Mouse (Mus musculus) urinary bladder, postnatal 25 days (tissue): ENCODE measurements around the gene Mkln1.
A peak's percentile ranks its signal among the peaks of the same experiment; 100 is the strongest.
"Not testable (repeated sequence)": the region's sequence is repeated elsewhere in the genome, so short reads cannot be mapped to it uniquely, and the experiment has no call there.

ENCODE experiments used
- DNase-seq: peaks from one replicate; pipeline ENCODE4 v3.0.0; 2022; ENCODE audit warnings: low spot score

Gene Mkln1

GRCm38 (mm10) chr6:31550876-31551532, 152.5 kb downstream of the Mkln1 start:
- no peak for DNase-seq

GRCm38 (mm10) chr6:31556460-31557100, 158.0 kb downstream of the Mkln1 start:
- DNase-seq: no peak

- no peak for DNase-seq
Observed at GRCm38 (mm10) chr6:31560138-31560959, 161.8 kb downstream of the Mkln1 start.

DNA sequence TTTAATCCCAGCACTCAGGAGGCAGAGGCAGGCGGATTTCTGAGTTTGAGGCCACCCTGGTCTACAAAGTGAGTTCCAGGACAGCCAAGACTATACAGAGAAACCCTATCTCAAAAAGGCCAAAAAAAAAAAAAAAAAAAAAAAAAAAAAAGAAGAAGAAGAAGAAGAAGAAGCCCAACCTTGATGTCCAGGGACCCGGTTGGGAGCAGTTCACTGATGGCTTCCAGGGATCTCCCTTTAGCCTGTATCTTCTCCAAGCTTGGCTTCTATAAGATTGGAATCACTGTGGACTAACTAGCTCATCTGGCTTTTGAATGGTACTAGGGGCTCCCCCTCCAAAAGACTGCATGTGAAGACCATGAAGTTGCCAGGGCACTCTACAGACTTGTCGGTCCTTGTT, 163.4 kb downstream of the Mkln1 start:
- DNase-seq: not testable (repeated sequence)

DNA sequence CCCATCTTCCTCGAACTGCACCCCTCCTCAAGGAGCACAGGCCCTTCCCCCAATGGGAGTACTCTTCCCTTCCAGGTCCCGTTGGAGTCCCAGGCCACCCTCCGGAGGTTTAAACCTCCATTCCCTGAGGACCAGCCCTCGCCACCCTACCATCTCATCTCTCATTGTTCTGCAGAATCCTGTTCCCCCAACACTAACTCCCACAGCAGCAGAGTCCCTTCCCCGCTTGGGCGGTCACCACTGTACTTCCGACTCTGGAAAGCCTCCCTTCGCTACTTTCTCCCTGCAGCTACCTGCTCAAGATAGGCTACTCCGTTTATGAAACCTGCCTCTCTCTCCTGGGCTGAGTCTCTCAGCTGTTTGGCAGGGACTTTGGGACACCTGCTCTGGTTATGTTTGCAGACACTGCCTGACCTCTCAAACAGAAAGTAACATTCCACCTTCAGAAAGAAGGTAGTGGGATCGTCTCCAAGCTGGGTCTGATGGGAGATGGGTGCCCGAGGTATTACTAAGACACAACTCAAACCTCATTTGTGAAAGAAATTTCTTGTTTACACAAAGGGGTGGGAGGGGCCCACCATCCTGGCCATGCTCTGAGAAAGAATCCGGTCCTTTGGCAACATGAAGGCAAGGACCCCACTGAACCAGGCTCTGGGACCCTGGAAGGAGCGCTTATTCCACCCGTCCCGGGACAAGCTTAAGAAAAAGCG, 164.0 kb downstream of the Mkln1 start:
- DNase-seq: no peak

DNA sequence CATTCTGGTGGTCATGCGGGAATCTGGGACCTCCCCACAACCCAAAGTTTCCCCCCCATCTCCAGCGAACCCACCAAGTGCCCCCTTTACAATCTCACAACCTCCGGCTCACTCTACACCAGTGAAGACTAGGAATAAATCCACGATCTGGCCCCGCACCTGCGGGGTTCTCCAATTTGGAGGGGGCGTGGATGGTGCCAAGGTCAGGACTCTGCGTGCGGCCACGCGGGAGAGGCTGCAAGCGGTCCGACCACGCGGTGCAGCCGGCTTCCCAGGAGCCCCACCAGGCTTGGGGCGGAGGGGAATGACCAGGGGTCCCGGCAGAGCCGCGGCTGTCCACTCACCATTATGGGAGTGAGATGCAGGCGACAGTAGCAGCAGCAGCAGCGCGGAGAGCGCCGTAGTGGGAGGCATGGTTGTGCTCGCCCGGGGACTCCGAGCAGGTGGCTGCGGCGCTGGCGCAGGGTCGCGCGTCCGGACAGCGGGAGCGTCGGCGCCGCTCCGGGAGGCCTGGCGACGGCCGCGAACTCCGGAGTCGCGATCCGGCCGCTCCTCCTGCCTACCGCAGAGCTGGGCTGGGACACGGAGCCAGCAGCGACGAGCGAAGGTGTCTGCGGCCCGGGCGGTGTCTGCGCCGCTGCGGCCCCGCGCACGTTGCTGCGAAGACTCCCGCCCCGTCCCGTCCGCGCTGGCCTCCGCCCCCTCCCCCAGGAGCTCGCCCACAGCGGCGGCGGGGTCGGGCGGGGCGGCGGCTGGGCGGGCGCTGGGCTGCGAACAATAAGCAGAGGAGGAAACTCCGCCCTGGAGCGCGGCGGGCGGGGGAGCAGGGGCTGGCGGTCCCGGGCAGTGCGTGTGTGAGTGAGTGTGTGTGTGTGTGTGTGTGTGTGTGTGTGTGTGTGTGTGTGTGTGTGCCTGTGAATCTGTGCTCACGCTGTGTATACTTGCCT, 165.0 kb downstream of the Mkln1 start, which contains the start of gene Podxl:
Gene Podxl (minus strand): TSS at position 747 of the 947 bp plus-strand sequence.
- peak; percentile 57 for DNase-seq

GRCm38 (mm10) chr6:31564182-31564531, 165.6 kb downstream of the Mkln1 start:
- DNase-seq: no peak

DNA sequence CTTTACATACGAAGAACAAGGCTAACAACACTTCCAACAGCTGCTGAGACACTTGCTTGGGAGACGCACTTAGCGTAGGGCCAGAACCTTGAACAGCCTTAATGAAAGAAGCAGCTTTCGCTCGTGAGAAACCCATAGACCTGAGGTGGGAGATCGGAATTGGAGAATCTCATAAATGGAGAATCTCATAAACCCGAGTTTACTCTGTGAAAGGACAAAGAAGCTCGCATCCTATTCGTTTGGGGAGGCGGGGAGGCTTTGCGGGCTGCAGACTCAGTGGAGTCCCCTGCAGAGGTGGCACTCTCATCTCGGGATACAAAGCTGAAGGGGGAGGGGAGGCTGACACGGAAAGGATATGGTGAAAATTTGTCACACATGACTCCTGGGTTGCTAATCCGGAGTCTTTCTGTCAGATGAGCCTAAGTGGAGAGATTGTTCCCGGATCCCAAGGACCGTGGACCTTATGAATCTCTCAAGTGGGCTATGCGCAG, 166.4 kb downstream of the Mkln1 start:
- no peak for DNase-seq
